Mouse (Mus musculus): ENCODE measurements around the gene Crcp.
"Not testable (repeated sequence)": the region's sequence is repeated elsewhere in the genome, so short reads cannot be mapped to it uniquely, and the experiment has no call there.

Crcp gene

DNA sequence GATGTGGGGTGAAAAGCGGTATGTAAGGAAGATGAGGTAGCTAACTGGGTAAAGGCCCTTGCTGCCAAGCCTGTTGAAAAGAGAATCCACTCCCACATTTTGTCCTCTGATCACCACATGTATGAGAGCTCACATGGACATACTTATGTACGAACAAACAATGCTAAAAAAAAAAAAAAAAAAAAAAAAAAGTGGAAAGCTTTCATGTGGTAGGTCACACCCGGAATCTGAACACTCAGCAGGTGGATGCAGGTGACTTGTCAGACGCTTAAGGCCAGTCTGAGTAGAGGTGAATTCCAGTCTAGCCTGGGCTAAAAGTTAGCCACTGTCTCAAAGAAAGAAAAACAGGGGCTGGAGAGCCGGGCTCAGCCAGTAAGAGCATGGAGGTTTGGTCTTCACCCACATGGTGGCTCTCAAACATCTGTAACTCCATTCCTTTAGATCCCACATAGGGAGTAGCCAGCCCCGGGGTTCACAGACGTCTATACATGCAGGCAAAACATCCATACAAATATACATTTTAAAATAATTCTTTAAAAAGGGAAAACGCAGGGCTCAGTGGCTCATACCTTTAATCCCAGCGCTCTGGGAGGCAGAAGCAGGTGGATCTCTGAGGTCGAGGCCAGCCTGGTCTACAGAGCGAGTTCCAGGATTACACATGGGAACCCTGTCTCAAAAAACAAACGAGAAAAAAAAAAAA, 5.9 kb upstream of the Crcp start:
- DNase-seq (ENCODE audit: low read depth in 1 of 2, low spot score in 2 of 2): no peak

DNA sequence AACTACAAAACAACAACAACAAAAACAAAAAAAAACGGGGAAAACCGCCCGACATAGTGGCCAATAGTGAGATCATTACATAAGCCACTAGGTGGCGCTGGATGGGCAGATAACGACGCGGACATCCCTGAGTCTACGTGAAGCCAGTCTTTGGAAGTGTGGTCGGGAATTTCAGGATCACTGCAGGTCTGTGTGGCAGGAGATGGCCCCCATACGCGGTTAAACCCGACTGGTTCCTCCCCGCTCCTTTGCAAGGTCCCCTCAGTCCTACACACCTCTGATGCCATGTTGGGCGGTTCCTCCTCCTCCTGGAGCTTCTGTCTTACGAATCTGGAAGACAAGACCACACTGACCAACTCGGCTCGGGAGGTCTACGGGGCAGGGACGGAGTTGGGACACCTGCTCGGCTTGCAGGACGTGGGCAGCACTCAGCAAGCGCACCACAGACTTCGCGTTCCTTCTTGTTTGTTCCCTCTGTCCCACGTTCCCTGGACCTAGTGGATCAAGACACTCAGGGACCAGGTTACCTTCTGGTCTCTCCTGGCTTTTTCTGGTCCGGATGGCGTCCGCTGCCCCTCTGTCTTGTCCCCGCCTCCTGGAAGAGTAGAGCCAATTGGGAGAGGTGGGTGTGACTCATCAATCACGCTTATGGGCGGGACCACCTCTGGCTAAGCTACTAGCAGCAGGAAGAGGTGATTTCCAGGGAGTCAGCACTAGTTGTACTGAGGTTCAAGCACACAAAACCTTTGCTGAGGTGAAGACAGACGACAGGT, 5.1 kb upstream of the Crcp start:
- DNase-seq (ENCODE audit: low read depth in 1 of 2, low spot score in 2 of 2): peak; percentile 58 to 79

DNA sequence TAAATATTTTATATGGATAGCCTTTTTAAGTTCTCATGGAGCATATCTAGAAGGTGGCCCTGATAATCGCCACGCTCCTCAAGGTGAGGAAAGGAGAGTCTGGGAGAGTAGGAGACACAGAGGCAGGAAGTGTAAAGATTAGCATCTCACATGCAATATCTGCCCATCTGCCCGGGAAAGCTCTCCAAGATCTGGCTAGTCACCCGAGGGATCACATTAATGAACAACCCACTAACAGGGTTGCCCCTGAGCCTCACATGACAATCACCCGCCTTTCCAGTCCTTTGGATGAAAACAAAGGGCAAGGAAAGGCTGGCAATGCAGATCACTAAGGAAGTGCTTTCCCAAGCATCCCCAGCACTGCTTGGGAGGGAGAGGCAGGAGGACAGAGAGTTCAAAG, 2.0 kb upstream of the Crcp start:
- DNase-seq (ENCODE audit: low read depth in 1 of 2, low spot score in 2 of 2): no peak

DNA sequence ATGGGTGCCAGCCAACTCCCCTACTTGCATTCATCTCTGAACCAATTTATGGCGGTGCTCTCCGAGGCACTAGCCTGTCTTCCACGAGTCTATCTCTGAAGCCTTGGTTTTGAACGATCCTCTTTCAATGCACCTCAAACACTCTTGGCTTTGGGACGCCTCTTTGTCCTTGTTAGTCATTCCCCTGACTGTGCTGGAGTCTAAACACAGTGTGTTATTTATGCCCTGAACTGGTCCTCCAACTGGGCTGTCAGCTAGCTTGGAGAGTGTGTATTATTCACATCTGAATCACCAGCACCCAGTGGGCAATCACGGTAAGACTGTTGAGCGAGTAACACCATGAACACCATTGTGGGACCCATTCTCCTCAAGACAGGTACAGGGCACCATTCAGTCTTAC, 1.4 kb upstream of the Crcp start:
- DNase-seq (ENCODE audit: low read depth in 1 of 2, low spot score in 2 of 2): no peak

DNA sequence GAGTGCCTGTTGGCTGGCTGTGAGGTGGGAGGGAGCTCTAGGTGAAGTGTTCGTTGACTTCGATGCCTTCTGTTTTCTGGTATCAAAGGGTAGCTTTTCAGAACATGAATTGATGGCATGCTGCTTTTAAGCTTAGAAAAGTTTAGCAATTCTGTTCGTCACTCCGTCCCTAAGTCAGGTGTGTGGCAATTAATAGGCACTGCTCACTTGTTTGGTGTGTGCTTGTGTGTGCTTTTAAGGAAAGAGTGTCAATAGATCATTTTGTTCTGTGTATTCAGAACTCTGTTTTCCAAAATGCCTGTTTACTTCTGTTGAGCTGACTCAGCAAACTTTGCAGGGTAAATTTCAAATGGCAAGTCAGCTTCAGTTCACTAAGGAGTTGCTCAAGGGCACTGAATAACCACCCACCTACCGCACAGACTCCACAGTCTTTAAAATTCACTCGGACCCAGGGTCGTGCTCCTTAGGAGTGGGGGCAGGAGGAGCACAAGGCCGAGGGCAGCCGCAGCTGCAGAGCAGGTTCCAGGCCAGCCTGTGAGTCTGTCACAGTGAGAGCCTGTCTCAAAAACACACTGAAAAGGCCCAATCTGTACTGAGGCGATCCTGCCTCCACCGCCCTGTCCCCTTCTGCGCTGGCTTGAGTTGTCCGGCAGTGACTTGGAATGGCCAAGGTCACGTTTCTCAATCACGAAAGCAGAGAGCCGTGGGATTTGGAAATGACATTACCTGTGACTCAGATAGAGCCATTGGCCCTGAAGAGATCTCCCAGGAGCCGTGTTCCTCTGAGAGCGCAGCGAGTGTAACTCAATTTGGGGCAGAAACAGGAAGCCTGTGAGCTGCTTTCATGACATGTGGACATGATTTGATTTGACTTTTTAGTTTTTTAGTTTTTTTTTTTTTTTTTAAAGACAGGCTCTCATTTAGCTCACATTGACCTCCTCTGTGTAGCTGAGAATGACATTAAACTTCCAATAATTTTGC, 2.6 kb downstream of the Crcp start:
- no peak for DNase-seq (ENCODE audit: low read depth in 1 of 2, low spot score in 2 of 2)

DNA sequence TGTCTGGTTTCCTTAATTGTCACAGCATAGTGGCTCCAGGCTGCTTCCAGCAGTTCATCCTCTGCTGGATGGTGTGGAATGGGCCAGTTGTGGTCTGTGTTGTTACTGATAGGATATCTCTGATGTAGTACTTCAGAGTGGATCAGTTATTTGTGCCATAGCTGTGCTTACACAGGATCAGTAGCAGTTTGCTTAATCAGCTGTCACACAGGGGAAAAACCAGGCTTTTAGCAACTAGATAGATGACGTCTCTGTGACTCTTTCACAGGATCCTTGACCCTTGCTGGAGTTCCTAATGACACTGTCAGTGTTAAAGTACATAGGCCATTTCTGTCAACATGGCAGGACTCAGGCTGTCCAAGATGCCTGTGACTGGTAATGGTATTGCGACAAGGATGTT, 4.8 kb downstream of the Crcp start:
- no peak for DNase-seq (ENCODE audit: low read depth in 1 of 2, low spot score in 2 of 2)

DNA sequence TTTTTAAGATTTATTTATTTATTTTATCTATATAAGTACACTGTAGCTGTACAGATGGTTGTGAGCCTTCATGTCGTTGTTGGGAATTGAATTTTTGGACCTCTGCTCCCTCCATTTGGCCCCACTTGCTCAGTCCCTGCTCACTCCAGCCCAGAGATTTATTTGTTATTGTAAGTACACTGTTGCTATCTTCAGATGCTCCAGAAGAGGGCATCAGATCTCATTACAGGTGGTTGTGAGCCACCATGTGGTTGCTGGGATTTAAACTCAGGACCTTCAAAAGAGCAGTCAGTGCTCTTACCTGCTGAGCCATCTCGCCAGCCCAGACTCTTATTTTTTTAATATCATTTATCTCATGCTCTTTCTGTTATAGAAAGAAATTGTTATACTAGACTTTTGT, 7.2 kb downstream of the Crcp start:
- not testable (repeated sequence) for DNase-seq (ENCODE audit: low read depth in 1 of 2, low spot score in 2 of 2)

DNA sequence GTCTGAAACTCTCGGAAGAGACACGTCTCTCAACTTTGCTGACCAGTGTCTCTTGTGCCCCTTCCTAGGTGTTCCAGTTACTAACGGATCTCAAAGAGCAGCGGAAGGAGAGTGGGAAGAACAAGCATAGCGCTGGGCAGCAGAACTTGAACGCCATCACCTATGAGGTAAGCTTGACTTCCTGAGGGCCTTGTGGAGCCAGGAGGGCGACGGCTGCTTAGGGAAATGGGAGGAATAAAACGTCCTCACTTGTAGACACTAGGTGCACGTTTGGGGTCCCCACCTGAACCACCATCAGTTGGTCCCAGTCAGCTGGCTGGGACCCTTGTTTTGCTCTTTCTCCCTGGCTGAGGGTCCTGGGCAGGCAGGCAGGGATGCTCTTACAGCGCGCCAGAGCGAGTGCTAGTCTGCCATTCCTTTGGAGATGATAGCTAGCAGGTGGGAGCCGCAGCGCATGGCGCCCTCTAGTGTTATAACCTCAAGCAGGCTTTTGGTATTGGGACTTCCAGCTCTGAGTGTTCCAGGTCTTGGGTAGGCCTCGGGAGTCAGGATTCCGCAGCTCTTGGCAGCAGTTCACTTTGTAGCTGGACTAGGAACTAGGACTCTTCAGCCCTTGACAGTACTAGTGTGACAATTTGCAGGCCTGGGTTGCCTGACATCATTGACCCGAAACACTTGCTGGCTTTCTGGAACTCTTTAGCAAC, 8.8 kb downstream of the Crcp start:
- peak in 1 of 2 experiments; percentile 16 for DNase-seq (ENCODE audit: low read depth in 1 of 2, low spot score in 2 of 2)

DNA sequence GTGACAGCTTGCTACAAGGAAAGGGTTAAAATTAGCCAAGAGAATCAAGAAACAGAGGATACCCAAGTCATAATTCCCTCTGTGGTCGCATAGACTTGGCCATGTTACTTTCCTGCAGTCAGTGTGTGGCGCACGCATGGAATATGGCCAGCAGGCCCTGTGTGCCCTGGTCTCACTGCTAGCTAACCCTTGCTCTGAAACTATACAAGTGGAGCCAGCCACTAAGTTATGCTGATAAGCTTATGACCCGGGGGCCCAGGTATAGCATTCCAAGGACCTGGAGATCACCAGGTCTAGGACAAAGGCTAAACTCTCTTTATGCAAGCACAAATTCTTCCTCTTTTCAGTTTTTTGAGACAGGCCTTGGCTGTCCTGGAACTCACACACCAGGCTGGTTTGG, 11.7 kb downstream of the Crcp start:
- DNase-seq (ENCODE audit: low read depth in 1 of 2, low spot score in 2 of 2): no peak

DNA sequence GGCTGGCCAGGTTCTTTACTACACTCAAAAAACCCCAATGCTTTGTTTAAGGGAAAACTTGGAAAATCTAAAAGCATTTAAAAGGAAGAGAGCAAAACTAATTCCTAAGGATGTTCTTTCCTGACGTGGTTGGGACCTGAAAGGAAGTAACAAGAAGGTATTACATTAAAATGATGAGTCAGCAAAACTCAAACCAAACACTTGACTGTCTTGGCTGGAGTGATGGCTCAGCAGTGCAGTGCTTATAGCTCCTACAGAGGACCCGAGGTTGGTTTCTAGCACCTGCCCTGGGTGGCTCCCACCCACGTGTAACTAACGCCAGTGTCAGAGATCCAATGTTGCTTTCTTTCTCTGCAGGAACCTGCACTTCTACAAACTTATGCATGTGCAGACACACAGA, 12.2 kb downstream of the Crcp start:
- DNase-seq (ENCODE audit: low read depth in 1 of 2, low spot score in 2 of 2): no peak

DNA sequence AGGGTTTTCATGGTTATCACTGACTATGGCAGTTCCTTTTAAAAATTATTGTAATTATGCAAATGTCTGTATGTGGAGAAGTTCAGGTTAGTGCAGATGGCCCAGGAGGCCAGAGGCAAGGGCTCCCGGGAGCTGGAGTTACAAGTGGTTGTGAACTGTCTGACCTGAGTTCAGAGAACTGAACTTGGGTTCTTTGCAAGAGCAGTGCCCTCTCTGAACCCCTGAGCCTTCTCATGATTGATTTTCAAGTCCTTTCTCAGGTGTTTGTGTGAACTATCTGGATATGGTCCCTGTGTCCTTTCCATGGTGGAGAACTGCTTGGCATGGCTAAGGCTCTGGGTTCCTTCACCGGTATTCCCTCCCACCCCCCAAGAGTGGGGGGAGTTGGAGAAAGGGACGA, 14.7 kb downstream of the Crcp start:
- DNase-seq (ENCODE audit: low read depth in 1 of 2, low spot score in 2 of 2): no peak

DNA sequence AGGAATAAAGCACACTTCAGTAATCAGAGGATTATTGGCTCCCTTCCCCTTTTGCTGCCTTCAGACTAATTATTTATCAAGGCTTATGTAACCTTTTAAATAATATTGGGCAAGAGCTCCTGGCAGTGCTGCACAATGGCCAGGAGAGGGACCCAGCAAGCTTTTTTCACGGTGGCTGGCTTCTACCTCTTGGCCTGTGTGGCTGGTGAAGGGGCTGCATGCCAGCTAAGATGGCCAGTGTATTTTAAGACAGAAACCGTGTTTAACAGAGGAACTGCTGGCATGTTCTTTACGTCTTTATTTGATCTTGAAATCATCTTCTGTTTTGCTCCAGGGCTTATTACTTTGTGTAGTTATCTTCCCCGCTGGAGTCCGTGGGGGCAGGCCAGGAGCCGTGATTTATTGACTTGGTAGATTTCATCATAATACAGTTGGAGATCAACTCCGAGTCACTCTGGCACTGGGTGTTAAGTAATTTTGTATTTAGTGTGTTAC, 15.2 kb downstream of the Crcp start:
- no peak for DNase-seq (ENCODE audit: low read depth in 1 of 2, low spot score in 2 of 2)

DNA sequence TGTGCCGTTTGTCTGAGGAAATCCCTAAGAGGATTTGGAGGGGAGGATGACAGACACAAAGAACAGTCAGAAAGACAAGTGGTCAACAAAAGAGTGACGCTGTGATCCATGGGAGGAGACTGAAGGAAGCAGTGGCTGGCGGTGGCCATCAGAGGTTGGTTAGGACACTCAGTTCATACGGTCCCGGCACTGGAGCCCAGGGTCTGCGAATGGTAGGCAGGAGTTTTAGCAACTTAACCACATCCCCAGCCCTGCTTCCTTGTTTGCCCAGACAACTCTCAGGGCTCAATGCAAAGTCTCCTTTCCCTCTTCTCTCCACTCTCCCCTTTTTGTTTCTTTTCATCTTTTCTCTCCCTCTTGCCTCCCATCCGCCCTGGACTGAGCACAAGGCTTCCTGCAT, 17.0 kb downstream of the Crcp start:
- DNase-seq (ENCODE audit: low read depth in 1 of 2, low spot score in 2 of 2): no peak

DNA sequence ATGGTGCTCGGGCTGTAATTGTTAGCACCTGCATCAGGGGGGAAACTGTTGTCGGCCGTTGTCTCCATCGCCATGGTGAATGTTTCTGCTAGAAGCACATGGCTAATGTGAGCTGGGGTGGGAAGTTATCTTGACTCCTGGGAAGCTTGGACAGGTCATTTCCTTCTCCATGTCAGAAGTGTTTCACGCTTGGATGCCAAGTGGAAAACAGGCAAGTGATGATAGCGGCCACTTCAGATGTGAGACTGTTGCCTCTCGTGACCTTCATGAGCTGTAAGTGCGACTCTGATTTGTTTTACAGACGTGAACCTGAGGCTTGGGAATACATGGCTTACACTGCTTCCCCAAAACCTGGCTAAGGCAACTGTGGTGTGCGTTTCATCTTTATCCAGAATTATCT, 17.5 kb downstream of the Crcp start:
- no peak for DNase-seq (ENCODE audit: low read depth in 1 of 2, low spot score in 2 of 2)

DNA sequence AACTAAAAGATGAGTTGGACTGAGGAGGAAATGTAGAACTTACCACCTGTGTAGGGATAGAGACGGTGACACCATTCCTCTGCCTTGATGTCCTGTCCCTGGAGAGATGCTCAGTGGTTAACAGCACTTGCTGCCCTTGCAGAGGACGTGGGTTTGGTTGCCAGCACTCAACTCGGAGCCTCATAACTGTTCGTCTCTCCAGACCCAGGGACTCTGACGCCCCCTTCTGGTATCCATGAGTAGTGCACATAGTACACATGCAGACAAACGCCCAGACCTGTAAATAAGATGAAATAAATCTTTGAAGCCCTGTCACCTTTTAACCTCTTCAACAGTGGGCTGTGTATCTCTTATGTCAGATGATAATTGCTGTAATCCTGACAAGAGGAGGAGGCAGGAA, 17.9 kb downstream of the Crcp start:
- no peak for DNase-seq (ENCODE audit: low read depth in 1 of 2, low spot score in 2 of 2)

DNA sequence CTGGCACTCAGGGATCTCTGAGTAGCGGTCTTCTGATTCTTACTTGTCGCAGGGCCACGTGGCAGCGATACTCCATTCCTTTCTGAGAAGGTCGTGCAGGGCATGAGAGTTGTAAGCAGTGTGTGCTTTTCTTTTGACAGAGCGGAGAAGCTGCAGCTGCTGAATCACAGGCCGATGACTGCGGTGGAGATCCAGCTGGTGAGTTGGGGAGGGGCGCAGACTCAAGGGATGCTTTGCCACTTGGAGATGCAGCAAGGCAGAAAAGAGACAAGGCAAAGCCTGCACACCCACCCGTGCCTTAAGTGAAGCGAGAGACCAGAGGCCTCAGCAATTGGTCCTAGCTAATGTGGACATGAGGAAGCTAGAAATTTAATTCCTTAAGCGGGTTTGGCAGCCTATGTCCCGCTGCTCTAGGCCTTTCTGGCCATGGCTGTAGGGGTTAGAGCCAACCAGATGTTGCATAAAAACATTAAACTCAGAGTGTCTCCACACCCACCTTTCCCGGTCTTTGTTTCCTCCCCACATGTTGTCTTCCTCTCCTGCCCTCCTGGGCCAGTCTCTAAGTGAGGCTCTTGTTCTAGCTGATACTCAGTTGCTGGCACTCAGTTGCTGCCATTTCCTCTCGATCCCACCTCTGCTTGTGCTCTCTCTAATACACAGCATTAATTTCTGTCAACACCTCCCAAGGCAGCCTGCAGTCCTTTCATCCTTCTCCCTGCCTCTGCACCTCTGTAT, 19.9 kb downstream of the Crcp start:
- no peak for DNase-seq (ENCODE audit: low read depth in 1 of 2, low spot score in 2 of 2)

DNA sequence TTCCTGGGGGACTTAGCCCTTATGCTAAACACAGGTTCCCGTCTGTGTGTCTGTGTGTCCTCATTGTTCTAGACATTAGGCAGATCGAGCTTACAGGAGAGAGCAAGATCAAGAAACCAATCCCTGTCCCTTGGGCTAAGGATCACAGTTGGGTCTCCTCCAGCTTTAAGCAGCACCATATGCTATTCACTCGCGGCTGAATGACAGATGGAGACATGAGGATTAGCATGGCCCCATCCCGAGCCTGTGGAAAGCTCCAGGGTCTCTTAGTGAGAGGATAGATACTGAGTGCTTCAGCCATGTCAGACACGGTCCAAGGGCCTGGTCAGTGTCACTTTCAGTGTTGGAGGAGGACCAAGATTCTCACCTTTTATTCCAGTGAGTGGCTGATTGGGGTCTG, 21.3 kb downstream of the Crcp start:
- DNase-seq (ENCODE audit: low read depth in 1 of 2, low spot score in 2 of 2): no peak

DNA sequence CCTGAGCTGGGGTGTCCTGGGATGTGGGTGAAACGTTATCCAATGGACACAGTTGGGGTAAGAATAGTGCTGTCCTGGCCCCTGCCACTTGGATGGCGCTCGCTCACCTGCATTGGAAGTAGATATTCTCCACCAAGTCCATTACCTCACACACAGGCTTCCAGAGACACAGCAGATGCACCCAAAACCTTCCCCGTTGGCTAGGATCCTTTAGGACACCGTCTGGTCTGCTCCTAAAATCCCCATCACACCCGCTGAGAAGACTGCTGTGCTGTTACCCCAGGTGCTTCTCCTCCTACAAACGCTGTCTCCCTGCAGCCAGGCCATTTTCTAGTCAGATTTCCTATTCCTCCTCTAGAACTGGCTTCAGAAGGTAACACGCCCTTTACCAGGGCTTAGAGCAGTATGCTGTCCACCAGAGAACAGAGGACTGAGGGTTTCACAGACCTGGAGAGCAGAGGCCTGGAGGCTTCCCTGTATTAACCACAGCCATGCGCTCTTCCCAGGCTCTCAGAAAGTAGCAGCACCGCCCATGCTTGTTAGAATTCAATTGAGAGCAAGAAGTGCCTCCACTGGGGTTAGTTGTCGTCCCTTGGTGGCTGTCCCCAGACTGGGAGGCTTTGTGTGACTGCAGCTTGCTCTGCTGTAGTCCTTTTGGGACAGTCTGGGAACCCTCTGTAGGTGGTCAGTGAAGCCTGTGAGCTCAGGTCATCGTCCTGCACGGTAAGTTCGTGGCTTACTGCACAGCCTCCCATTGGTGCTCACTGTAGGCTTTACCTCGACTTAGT, 22.2 kb downstream of the Crcp start:
- no peak for DNase-seq (ENCODE audit: low read depth in 1 of 2, low spot score in 2 of 2)

DNA sequence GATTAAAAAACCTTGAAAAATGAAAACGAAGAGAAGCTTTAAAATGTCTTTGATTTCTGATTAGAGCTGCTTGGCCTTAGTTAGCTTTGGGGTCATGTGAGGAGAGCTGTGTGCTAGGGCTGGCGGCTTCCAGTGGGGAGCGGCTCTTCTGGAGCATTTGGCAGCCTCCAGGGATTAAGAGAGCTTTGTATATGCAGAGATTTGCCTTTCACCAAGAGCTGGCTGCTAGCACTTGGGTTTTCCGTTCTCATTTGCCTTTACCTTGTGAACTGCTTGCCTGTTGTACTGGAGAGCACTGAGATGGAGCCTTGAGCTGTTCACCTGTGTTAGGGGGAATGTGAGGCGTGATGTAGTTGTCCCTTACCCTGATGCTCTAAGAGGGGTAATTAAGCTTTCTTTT, 23.4 kb downstream of the Crcp start:
- DNase-seq (ENCODE audit: low read depth in 1 of 2, low spot score in 2 of 2): no peak
